Mouse (Mus musculus): ENCODE results near the gene Cyp1a1.

DNA sequence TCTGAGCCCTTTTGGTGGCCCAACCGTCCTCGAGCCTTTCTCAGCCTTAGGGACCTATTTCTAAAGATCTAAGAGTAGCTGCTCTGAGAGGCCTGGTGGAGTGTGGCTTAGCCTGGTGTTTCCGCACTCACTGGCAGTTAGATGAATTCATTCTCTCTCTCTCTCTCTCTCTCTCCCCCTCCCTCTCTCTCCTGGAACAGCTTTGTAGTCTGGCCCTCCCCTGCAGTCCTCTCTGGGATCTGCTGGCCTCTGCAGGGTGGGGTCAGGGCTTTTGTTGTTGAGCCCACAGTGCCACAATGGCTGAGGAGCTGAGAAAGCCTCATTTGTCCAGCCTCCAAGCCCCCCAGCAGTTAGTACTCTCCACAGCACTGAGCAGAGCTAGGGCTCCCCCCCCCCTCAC is 34.9 kb upstream of the Cyp1a1 start:
- TF ChIP-seq CTCF (IDR thresholded peaks at IDR 0.05; ENCODE audit: extremely low read depth, insufficient read depth, insufficient read length, insufficient replicate concordance) (no peak), POLR2A (IDR thresholded peaks at IDR 0.05; ENCODE audit: low read depth, low read length) (no peak)
